Mouse (Mus musculus): ENCODE results near the gene Slc22a2. TPM values are rescaled to one million over a fixed set of nuclear protein-coding genes. Genes with fewer than 3 reads are reported as not detected.

Slc22a2 gene
- polyA plus RNA-seq, 3 experiments from 2014 or later, result 0.43 to 8.6 (median 7.9) TPM

Other genes with a start within 250 kb of the Slc22a2 start
- gene Plg, start 205.5 kb upstream of the Slc22a2 start, polyA plus RNA-seq (2017; shearing (Covaris generic)), result not detected
- gene Slc22a3, start 76.4 kb upstream of the Slc22a2 start, polyA plus RNA-seq (2017; shearing (Covaris generic)), result under 1 TPM in 1 of 3 experiments, not detected in 2; 0.08 TPM
- gene Slc22a1, start 91.7 kb downstream of the Slc22a2 start, polyA plus RNA-seq (2017; shearing (Covaris generic)), result 1 to 10 TPM in 1 of 3 experiments, under 1 TPM in 1, not detected in 1; 0.82 to 1.9 TPM
- gene Igf2r, start 185.5 kb downstream of the Slc22a2 start, polyA plus RNA-seq (2017; shearing (Covaris generic)), result 10 to 100 TPM; 14.8 to 40.1 (median 36.0) TPM